Mouse (Mus musculus) kidney, embryonic 15.5 days (tissue): ENCODE data around the gene Gm43638. TPM values are rescaled to one million over a fixed set of nuclear protein-coding genes. Genes with fewer than 3 reads are reported as not detected.
"Not testable (repeated sequence)": the region's sequence is repeated elsewhere in the genome, so short reads cannot be mapped to it uniquely, and the experiment has no call there.

ENCODE experiments used
- ATAC-seq: fragments of 200-750 bp; cut with Nextera tagmentation; replicated peaks from 2 replicates; pipeline ENCODE4 v1.8.0; 2017; ENCODE audit warnings: moderate TSS enrichment; ENCODE audit not compliant: low FRiP score
- H3K27ac ChIP-seq: fragments of 300-500 bp; sonication (generic); 2 replicates; pipeline ENCODE4 v1.5.1; 2015; ENCODE audit warnings: mild to moderate bottlenecking, inconsistent platforms
- H3K27me3 ChIP-seq: fragments of 300-500 bp; sonication (generic); 2 replicates; pipeline ENCODE4 v1.6.1; 2015; ENCODE audit warnings: inconsistent platforms
- H3K36me3 ChIP-seq: fragments of 300-500 bp; sonication (generic); 2 replicates; pipeline ENCODE4 v1.6.1; 2015; ENCODE audit warnings: inconsistent platforms
- H3K4me1 ChIP-seq: fragments of 300-500 bp; sonication (generic); 2 replicates; pipeline ENCODE4 v1.6.1; 2015; ENCODE audit warnings: inconsistent platforms
- H3K4me2 ChIP-seq: fragments of 300-500 bp; sonication (generic); 2 replicates; pipeline ENCODE4 v1.6.1; 2015; ENCODE audit warnings: moderate library complexity, mild to moderate bottlenecking, inconsistent platforms
- H3K4me3 ChIP-seq: fragments of 300-500 bp; sonication (generic); replicated peaks from 2 replicates; pipeline ENCODE4 v1.5.1; 2015; ENCODE audit warnings: mild to moderate bottlenecking, inconsistent platforms
- H3K9ac ChIP-seq: fragments of 300-500 bp; sonication (generic); 2 replicates; pipeline ENCODE4 v1.6.1; 2015; ENCODE audit warnings: mild to moderate bottlenecking, inconsistent platforms
- H3K9me3 ChIP-seq: fragments of 300-500 bp; sonication (generic); replicated peaks from 2 replicates; pipeline ENCODE4 v1.6.1; 2016; ENCODE audit warnings: inconsistent platforms
- WGBS: fragments of 180-500 bp; shearing (Covaris S2); methylation state at CpG from one replicate; pipeline ENCODE4 v1.1.7; 2015; ENCODE audit warnings: mixed read lengths; 5-methylcytosine and 5-hydroxymethylcytosine counted together
- polyA plus RNA-seq: library from polyadenylated mRNA; unstranded; fragments of >200 nt; fragmentation: Nextera tagmentation; extraction: Ambion mirVana; gene quantifications from 2 replicates; pipeline ENCODE4 v1.2.1, GENCODE M21; 2015

Gm43638 gene
- polyA plus RNA-seq, 1 experiment from 2014 or later: not detected

GRCm38 (mm10) chr5:87456216-87456850 lies 30.3 kb downstream of the Gm43638 start:
- no peaks in the 10 kb centered on the region for H3K4me1 ChIP-seq
- H3K9ac ChIP-seq: no peak overlapping the region
- no peaks in the 10 kb centered on the region for H3K9me3 ChIP-seq
- ATAC-seq: peak; percentile 58; the same call in 1 of the 2 replicates
- WGBS: 78% methylated on average over 3 of the region's 3 CpGs
- no peak overlapping the region for H3K4me2 ChIP-seq
- H3K27me3 ChIP-seq: no peaks in the 10 kb centered on the region
- H3K27ac ChIP-seq: no peak overlapping the region
- H3K36me3 ChIP-seq: no peaks in the 10 kb centered on the region
- H3K4me3 ChIP-seq: no peak overlapping the region

- ATAC-seq: no peak
- Histone ChIP-seq H3K9me3 (no peaks in the 10 kb centered on the region), H3K27ac (no peak overlapping the region), H3K4me2 (no peak overlapping the region), H3K4me1 (no peaks in the 10 kb centered on the region), H3K36me3 (no peaks in the 10 kb centered on the region), H3K9ac (no peak overlapping the region), H3K4me3 (no peak overlapping the region), H3K27me3 (no peaks in the 10 kb centered on the region)
Observed at GRCm38 (mm10) chr5:87455519-87455918, 31.1 kb downstream of the Gm43638 start.

- not testable (repeated sequence) for H3K4me3 ChIP-seq, ATAC-seq, H3K27ac ChIP-seq, H3K9me3 ChIP-seq, H3K27me3 ChIP-seq, H3K4me2 ChIP-seq, H3K9ac ChIP-seq, H3K4me1 ChIP-seq, H3K36me3 ChIP-seq
- 81% methylated on average over 3 of the region's 5 CpGs for WGBS
Observed at GRCm38 (mm10) chr5:87452514-87452913, 34.1 kb downstream of the Gm43638 start.

GRCm38 (mm10) chr5:87436264-87436663 lies 50.3 kb downstream of the Gm43638 start:
- Histone ChIP-seq H3K9me3 (no peaks in the 10 kb centered on the region), H3K4me1 (no peaks in the 10 kb centered on the region), H3K9ac (no peak overlapping the region), H3K27me3 (no peaks in the 10 kb centered on the region), H3K4me3 (no peak overlapping the region), H3K4me2 (no peak overlapping the region), H3K36me3 (no peaks in the 10 kb centered on the region), H3K27ac (no peak overlapping the region)
- WGBS: 49% methylated on average over 3 of the region's 3 CpGs
- peak; percentile 64 for ATAC-seq

- Histone ChIP-seq H3K4me1 (no peaks in the 10 kb centered on the region), H3K4me3 (no peak overlapping the region), H3K4me2 (no peak overlapping the region), H3K27ac (no peak overlapping the region), H3K9me3 (no peaks in the 10 kb centered on the region), H3K9ac (no peak overlapping the region), H3K27me3 (no peaks in the 10 kb centered on the region), H3K36me3 (no peaks in the 10 kb centered on the region)
- WGBS: 89% methylated on average over 3 of the region's 3 CpGs
- ATAC-seq: no peak
Observed at GRCm38 (mm10) chr5:87425676-87426075, 60.9 kb downstream of the Gm43638 start.

GRCm38 (mm10) chr5:87424041-87424440 lies 62.6 kb downstream of the Gm43638 start, which contains the start of gene Ugt2b38:
TSS of gene Ugt2b38 (minus strand) at chr5:87424203.
- not testable (repeated sequence) for H3K27ac ChIP-seq, H3K4me3 ChIP-seq, H3K36me3 ChIP-seq, ATAC-seq, H3K9me3 ChIP-seq, H3K4me1 ChIP-seq, H3K27me3 ChIP-seq, H3K9ac ChIP-seq, H3K4me2 ChIP-seq
- WGBS: 93% methylated on average over 1 of the region's 2 CpGs

Other genes with a start within 250 kb of the Gm43638 start
- gene Ugt2b37, start 232.0 kb downstream of the Gm43638 start, polyA plus RNA-seq: 26.8 and 28.9 TPM in 2 replicates
- 0.08 TPM in 1 of 2 replicates, not detected in the other for gene Ugt2a3, start 149.6 kb downstream of the Gm43638 start, polyA plus RNA-seq
- gene Ugt2b38, start 62.6 kb downstream of the Gm43638 start, polyA plus RNA-seq: 2.2 and 2.8 TPM in 2 replicates
- gene Ugt2a2, start 4.5 kb downstream of the Gm43638 start, polyA plus RNA-seq: not detected in 2 replicates
- not detected in 2 replicates for gene Ugt2a1, start 4.1 kb upstream of the Gm43638 start, polyA plus RNA-seq
- gene Sult1b1, start 51.4 kb upstream of the Gm43638 start, polyA plus RNA-seq: 1.3 and 2.4 TPM in 2 replicates
- gene Sult1d1, start 82.2 kb upstream of the Gm43638 start, polyA plus RNA-seq: 54.9 and 59.1 TPM in 2 replicates
- 0.42 and 0.91 TPM in 2 replicates for gene Sult1e1, start 104.8 kb upstream of the Gm43638 start, polyA plus RNA-seq
- not detected in 2 replicates for gene Csn1s1, start 179.4 kb upstream of the Gm43638 start, polyA plus RNA-seq
- not detected in 2 replicates for gene Csn2, start 212.8 kb upstream of the Gm43638 start, polyA plus RNA-seq